Mouse (Mus musculus) midbrain, embryonic 11.5 days (tissue): ENCODE data around the gene Gm21973. TPM values are rescaled to one million over a fixed set of nuclear protein-coding genes. Genes with fewer than 3 reads are reported as not detected.

ENCODE experiments used
- ATAC-seq: fragments of 200-750 bp; cut with Nextera tagmentation; 2 replicates; pipeline ENCODE4 v1.8.0; 2017; ENCODE audit warnings: moderate TSS enrichment, moderate library complexity; ENCODE audit not compliant: low FRiP score
- DNase-seq: peaks from one replicate; pipeline ENCODE4 v3.0.0; 2015; ENCODE audit warnings: low spot score; ENCODE audit errors: missing footprints
- H3K27ac ChIP-seq: fragments of 300-500 bp; sonication (generic); 2 replicates; pipeline ENCODE4 v1.5.1; 2014; ENCODE audit warnings: low read depth, low read length
- H3K27me3 ChIP-seq: fragments of 300-500 bp; sonication (generic); 2 replicates; pipeline ENCODE4 v1.6.1; 2014; ENCODE audit warnings: mild to moderate bottlenecking, low read length, moderate library complexity, mixed read lengths; ENCODE audit not compliant: control insufficient read depth, insufficient read depth
- H3K36me3 ChIP-seq: fragments of 300-500 bp; sonication (generic); 2 replicates; pipeline ENCODE4 v1.6.1; 2014; ENCODE audit warnings: mild to moderate bottlenecking, low read length, moderate library complexity, mixed read lengths; ENCODE audit not compliant: control insufficient read depth, insufficient read depth
- H3K4me1 ChIP-seq: fragments of 300-500 bp; sonication (generic); 2 replicates; pipeline ENCODE4 v1.6.1; 2014; ENCODE audit warnings: low read length; ENCODE audit not compliant: control insufficient read depth, insufficient read depth
- H3K4me2 ChIP-seq: fragments of 300-500 bp; sonication (generic); 2 replicates; pipeline ENCODE4 v1.6.1; 2014; ENCODE audit warnings: mild to moderate bottlenecking, moderate library complexity
- H3K4me3 ChIP-seq: fragments of 300-500 bp; sonication (generic); 2 replicates; pipeline ENCODE4 v1.5.1; 2014; ENCODE audit warnings: low read depth, low read length
- H3K9ac ChIP-seq: fragments of 300-500 bp; sonication (generic); 2 replicates; pipeline ENCODE4 v1.6.1; 2014; ENCODE audit warnings: low read length
- H3K9me3 ChIP-seq: fragments of 300-500 bp; sonication (generic); 2 replicates; pipeline ENCODE4 v1.6.1; 2016; ENCODE audit warnings: low read length; ENCODE audit not compliant: control insufficient read depth
- WGBS: fragments of 180-500 bp; shearing (Covaris S2); extraction: QIAGEN DNeasy Blood & Tissue Kit; methylation state at CpG from one replicate; pipeline ENCODE4 v1.1.7; 2014; 5-methylcytosine and 5-hydroxymethylcytosine counted together
- polyA plus RNA-seq: library from polyadenylated mRNA; unstranded; fragments of >200 nt; fragmentation: Nextera tagmentation; extraction: Ambion mirVana; gene quantifications from 2 replicates; pipeline ENCODE4 v1.2.1, GENCODE M21; 2014

The Gm21973 gene
- polyA plus RNA-seq, 1 experiment from 2014 or later = not detected

DNA sequence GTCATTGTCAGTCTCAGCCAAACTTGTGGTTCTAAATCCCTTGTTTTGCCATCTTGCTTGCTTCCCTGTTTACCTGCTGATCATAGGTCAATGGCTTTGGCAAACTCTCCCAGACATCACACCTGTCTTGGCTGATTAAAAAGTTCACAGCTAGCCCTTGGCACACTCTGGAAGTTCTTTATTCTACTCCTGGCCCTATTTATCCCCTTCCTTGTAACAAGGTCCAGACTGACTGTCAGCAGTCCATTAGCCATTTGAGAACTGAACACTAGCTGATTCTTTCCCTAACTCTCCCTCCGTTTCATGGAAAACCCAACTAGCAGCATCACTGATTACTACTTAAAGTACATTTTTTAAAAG is 96.6 kb downstream of the Gm21973 start:
- ATAC-seq = no peak; the same call in 1 of the 2 replicates
- Histone ChIP-seq H3K9ac (no peak overlapping the region), H3K4me1 (peaks cover 5% of the 10 kb centered on the region; the same call in 1 of the 2 replicates), H3K4me3 (no peak overlapping the region), H3K9me3 (no peaks in the 10 kb centered on the region), H3K4me2 (no peak overlapping the region), H3K27ac (no peak overlapping the region), H3K27me3 (no peaks in the 10 kb centered on the region), H3K36me3 (no peaks in the 10 kb centered on the region)
- 27% methylated on average over 1 of the region's 1 CpGs for WGBS
- no peak for DNase-seq

Other genes with a start within 250 kb of the Gm21973 start
- 0.17 and 0.23 TPM in 2 replicates for gene Prlr, start 148.1 kb upstream of the Gm21973 start, polyA plus RNA-seq
- gene Agxt2, start 33.2 kb downstream of the Gm21973 start, polyA plus RNA-seq = not detected in 2 replicates
- 20.0 and 21.0 TPM in 2 replicates for gene Dnajc21, start 145.1 kb downstream of the Gm21973 start, polyA plus RNA-seq
- 134 and 162 TPM in 2 replicates for gene Brix1, start 160.6 kb downstream of the Gm21973 start, polyA plus RNA-seq
- 27.7 and 33.2 TPM in 2 replicates for gene Rad1, start 160.6 kb downstream of the Gm21973 start, polyA plus RNA-seq
- gene Ttc23l, start 233.3 kb downstream of the Gm21973 start, polyA plus RNA-seq = not detected in 2 replicates